Mouse (Mus musculus): ENCODE measurements around the gene Cngb1. TPM values are rescaled to one million over a fixed set of nuclear protein-coding genes. Genes with fewer than 3 reads are reported as not detected.

Gene Cngb1
- polyA plus RNA-seq, 1 experiment = not detected

GRCm38 (mm10) chr8:95200001-95200405 lies 106.4 kb downstream of the Cngb1 start:
- TF ChIP-seq TAL1 (IDR thresholded peaks at IDR 0.05; ENCODE audit: low read length) (no peak), GATA1 (IDR thresholded peaks at IDR 0.05; ENCODE audit: low read length) (no peak)
- Histone ChIP-seq H3K4me1 (ENCODE audit: control insufficient read depth) (no peaks in the 10 kb centered on the region), H3K27me3 (ENCODE audit: control insufficient read depth) (no peaks in the 10 kb centered on the region), H3K36me3 (ENCODE audit: control insufficient read depth) (no peaks in the 10 kb centered on the region), H3K4me3 (replicated peaks) (no peak overlapping the region), H3K9me3 (ENCODE audit: control insufficient read depth, low read length) (no peaks in the 10 kb centered on the region)

GRCm38 (mm10) chr8:95195728-95196127 lies 110.7 kb downstream of the Cngb1 start:
- Histone ChIP-seq H3K27me3 (ENCODE audit: control insufficient read depth) (no peaks in the 10 kb centered on the region), H3K4me3 (replicated peaks) (no peak overlapping the region), H3K36me3 (ENCODE audit: control insufficient read depth) (no peaks in the 10 kb centered on the region), H3K9me3 (ENCODE audit: control insufficient read depth, low read length) (no peaks in the 10 kb centered on the region), H3K4me1 (ENCODE audit: control insufficient read depth) (peaks cover 5% of the 10 kb centered on the region; the same call in 1 of the 2 replicates)
- no peak for TF ChIP-seq TAL1 (IDR thresholded peaks at IDR 0.05; ENCODE audit: low read length)
- no peak for TF ChIP-seq GATA1 (IDR thresholded peaks at IDR 0.05; ENCODE audit: low read length)

- no peak overlapping the region for H3K4me3 ChIP-seq (replicated peaks)
- no peaks in the 10 kb centered on the region for H3K36me3 ChIP-seq (ENCODE audit: control insufficient read depth)
- no peak for TF ChIP-seq TAL1 (IDR thresholded peaks at IDR 0.05; ENCODE audit: low read length)
- TF ChIP-seq GATA1 (IDR thresholded peaks at IDR 0.05; ENCODE audit: low read length) = no peak
- no peaks in the 10 kb centered on the region for H3K9me3 ChIP-seq (ENCODE audit: control insufficient read depth, low read length)
- peaks cover 5% of the 10 kb centered on the region; the same call in 1 of the 2 replicates for H3K4me1 ChIP-seq (ENCODE audit: control insufficient read depth)
- no peaks in the 10 kb centered on the region for H3K27me3 ChIP-seq (ENCODE audit: control insufficient read depth)
Measured at GRCm38 (mm10) chr8:95191497-95192175, 114.7 kb downstream of the Cngb1 start.

Other genes with a start within 250 kb of the Cngb1 start
- gene Katnb1, start 225.4 kb downstream of the Cngb1 start, polyA plus RNA-seq (2012) = 2.6 and 3.9 TPM in 2 replicates
- 0.03 and 0.04 TPM in 2 replicates for gene Kifc3, start 103.8 kb downstream of the Cngb1 start, polyA plus RNA-seq (2012)
- gene Tepp, start 4.0 kb upstream of the Cngb1 start, polyA plus RNA-seq (2012) = not detected in 2 replicates
- gene Zfp319, start 25.4 kb upstream of the Cngb1 start, polyA plus RNA-seq (2012) = 0.08 and 0.09 TPM in 2 replicates
- 0.40 and 0.78 TPM in 2 replicates for gene Usb1, start 25.7 kb upstream of the Cngb1 start, polyA plus RNA-seq (2012)
- 0.01 and 0.02 TPM in 2 replicates for gene Mmp15, start 45.7 kb upstream of the Cngb1 start, polyA plus RNA-seq (2012)
- gene Cfap20, start 128.3 kb upstream of the Cngb1 start, polyA plus RNA-seq (2012) = 1.1 and 1.5 TPM in 2 replicates
- gene Csnk2a2, start 183.5 kb upstream of the Cngb1 start, polyA plus RNA-seq (2012) = 0.80 and 0.85 TPM in 2 replicates
- gene Ccdc113, start 227.5 kb upstream of the Cngb1 start, polyA plus RNA-seq (2012) = not detected in 2 replicates

Measured in erythroblast, embryonic 14.5 days (primary cell).